Mouse (Mus musculus): Measurements from ENCODE around the gene Dync1li1.
"Not testable (repeated sequence)": the region's sequence is repeated elsewhere in the genome, so short reads cannot be mapped to it uniquely, and the experiment has no call there.

Dync1li1 gene

DNA sequence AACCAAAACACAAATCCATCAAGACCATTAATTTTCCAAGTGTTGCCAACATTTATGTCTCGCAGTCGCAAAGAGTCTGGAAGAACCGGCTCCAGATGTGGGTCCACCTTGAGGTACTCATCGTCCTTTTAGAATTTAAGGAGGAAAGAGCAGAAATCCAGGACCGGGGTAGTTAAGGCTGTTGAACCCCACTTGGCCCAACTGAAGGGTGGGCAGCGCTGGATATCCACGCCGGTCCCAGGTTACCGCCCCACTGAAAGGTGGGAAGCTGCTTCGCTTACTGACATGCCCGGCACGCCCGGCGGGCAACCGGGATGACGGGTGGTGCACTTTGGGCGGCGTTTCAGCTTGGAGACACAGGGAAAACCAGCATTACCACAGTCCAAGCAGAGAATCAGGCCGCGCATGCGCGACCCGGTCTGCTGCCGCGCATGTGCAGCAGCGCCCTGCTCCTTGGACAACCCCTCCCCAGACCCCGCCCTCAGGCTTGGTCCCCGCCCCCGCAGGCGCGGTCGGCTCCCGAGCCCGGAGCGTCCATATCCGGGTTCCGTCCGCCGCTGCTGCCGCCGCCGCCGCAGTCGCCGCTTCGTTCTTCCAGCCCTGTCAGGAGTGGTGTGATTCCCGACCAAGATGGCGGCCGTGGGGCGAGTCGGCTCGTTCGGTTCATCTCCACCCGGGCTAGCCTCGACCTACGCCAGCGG lies at the start of gene Dync1li1:
TSS of gene Dync1li1 (plus strand) at position 539 of the 701 bp plus-strand sequence.
- DNase-seq = peak; percentile 99

DNA sequence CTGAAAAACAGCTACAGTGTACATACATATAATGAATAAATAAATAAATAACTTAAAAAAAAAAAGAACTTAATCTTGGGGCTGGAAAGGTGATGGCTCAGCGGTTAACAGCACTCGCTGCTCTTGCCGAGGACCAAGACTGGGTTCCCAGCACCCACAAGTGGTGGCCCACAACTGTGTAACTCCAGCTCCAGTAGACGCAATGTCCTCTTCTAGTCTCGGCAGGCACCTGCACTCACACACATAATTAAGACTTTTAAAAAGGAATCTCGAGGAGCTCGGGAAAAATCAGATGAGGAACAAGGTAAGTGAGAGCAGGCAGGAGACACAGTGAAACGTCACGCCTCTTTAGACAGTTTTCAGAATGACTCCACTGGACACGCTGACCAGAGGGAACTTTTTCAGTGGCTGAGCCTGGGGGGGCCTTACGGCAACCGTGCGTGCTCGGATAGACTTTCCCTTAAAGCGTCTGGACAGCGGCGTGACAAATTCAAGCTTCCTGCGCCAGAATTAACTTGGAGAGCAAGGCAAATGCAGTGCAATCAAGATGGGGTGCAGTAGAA lies 49.3 kb upstream of the Dync1li1 start:
- DNase-seq = peak; percentile 7

DNA sequence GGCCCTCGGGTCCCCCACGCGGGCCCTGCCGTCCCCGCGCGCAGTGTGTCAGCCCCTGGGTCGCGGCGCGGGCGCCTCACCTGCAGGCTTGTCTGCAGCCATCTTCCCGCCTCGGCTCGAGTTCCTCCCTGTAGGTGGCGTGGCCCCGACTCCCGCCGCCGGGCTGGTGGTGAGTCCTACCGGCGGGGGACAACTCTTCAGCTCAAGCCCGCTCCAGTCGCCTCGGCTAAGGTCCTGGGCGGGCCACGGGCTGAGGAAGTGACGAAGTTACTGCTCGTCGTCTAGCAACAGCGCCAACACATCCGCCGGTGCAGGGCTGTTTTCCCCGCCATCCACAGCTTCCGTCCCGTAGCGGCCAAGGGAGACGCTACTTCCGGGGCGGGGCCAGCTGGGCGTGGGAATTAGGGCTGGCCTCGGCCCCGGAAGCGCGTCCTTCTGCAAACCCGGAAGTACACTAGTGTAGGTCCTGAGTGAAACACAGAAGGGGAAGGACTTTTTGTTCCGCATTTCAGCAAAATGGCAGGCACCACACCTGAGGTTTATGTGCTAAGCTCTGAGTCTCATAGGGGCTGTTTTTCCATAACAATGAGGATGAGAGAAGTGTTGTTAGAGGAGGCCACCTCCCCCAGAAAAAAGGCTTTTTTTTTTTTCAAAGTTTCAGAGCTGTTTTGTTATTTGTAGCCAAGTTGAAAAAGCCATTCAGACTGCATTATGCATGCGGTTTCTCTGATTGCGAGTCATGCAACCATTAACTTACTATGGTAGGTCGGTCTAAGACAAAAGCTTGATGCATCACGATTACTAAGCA lies 48.5 kb upstream of the Dync1li1 start, which contains the start of gene Cnot10:
TSS of gene Cnot10 (minus strand) at position 346 of the 808 bp plus-strand sequence.
- peak; percentile 95 for DNase-seq

DNA sequence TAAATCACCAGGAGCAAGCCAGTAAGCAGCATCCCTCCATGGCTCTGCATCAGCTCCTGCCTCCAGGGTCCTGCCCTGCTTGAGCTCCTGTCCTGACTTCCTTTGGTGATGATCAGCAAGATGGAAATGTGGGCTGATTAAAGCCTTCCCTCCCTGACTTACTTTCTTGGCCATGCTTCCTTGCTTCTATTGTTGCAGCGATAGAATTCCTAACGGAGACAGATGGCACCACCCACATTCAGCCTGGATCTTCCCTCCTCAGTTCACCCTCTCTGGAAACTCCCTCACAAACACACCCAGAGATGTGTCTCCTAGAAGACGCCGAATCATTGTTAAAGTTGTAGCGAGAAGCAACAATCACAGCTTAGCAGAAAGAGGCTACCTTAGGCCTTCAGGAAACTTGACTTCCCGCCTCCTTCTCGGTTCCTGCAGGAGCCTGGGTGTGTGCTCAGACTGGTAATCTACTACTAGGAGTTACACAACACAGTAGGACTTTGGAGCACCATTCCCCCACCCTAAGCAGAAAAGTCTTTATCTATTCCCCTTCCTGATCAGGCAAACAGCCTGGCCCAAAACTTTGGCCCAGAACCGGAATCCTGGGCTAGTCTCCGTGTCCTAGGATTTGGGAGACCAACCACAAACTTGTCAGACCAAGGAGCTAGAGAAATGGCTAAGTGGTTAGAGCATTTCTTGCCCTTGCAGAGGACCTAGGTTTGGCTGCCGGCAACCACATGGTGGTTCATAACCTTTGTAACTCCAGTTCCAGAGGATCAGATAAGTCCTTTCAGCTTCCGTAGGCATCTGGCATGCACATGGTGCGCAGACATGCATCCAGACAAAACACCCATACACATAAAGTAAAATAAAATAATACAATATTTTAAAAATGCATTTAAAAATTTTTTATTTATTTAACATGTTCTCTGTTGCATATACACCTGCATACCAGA lies 41.8 kb upstream of the Dync1li1 start:
- DNase-seq = no peak

DNA sequence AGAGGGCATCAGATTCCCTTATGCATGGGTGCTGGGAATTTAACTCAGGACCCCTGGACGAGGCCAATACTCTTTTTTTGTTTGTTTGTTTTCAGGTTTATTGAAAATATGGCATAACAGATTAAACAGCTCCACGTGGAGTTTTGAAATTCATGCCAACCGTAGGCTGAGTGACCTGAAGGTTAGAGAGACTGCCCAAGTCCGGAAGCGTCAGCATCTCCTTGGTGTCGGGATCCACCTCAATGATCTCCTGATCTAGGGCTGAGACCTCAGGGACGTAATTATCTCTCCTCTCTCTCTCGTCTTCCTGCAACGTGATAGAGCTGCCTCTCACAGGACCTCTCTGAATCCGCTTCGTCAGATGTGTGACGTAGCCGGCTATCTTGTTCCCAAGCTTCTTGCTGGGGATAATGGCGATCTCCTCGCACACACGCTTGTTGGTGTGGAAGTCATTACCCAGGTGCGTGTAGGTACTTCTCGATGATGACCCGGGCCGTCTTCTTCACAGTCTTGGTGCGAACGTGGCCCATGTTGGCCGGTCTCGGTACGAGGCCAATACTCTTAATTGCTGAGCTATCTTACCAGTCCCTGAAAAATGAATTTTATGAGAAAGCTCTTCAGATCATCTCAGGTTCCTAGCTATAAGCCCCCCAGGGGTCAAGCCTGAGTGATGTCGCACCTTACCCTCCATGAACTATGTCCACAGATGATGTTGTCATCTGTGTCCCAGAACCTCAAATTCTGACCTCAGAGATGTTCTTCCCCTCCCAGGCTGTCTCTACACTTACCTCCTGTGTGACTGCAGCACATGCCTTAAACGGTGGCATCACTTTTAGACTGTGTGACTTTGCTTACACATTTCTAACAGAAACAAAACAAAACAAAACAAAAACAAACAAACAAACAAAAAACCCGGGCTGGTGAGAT lies 40.8 kb upstream of the Dync1li1 start:
- no peak for DNase-seq

DNA sequence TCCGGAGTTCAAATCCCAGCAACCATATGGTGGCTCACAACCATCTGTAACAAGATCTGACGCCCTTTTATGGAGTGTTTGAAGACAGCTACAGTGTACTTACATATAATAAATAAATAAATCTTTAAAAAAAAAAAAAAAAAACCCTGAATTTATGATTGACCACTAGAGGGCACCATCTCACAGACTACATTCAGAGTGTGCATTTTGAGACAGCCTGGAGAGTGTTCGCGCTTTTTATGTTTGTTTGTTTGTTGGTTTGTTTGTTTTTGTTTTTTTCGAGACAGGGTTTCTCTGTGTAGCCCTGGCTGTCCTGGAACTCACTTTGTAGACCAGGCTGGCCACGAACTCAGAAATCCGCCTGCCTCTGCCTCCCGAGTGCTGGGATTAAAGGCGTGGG lies 40.1 kb upstream of the Dync1li1 start:
- DNase-seq = not testable (repeated sequence)

DNA sequence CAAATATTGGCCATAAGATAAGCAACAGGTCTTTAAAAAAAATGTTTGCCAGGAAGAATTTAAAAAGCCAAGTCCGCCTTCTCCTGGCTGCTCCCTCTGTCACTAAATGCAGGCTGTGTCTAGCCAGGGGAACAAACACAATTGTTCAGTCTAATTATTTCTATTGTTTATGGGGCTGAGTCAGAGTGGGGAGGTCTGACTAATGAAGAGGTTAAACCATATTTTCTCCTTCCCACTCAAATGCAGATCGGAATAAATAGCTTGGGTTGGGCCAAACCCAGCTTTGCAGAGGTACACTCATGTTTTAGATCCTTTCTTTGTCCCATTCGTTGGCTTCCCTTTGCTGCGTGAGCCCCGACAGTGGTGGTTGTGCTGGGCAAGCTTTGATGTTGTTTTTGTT lies 39.2 kb upstream of the Dync1li1 start:
- DNase-seq = no peak

DNA sequence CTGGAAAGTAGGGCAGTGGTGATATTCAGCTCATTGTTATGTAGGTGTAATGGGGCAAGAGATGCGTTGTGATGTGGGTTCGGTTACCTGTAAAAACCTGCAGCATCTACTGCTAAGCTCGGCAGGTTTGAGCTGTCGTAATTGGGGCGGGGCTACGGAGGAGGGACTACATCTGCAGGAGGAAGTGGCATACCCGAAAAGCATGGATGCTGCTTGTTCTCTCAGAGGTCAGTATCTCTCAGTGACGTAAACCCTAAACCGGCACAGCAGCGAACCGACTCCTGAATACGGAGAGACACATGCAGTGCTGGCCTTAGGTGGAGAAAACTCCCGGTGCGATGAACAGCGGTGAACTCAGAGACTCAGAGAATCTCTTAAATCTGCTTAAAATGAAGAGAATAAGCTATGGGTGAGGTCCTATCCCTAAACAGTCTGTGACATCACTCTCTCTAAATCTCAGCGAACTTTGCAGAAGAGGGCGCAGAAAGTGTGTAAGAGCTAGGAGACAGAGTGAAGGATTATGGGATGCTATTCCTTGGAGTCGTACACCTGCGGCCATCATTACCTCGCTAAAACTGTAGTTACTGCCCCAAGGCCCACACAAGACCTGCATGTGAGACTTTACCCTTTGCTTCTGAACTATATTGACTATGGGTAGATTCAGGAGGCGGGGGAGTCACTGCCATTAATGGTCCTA lies 37.5 kb upstream of the Dync1li1 start:
- no peak for DNase-seq

DNA sequence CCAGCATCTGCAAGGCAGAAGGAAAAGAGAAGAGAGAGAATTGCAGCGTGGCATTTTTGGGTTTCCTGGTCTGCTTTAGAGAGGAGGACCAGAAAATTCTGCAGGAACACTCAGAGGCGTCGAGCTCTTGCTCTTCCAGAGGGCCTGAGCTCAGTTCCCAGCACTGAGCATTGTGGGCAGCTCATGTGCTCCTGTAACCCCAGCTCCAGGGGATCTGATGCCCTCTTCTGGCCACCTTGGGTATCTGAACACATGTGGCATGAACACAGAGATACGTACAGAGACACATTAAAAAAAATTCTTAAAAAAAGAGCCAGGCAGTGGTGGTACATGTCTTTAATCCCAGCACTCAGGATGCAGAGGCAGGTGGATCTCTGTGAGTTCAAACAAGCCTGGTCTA lies 33.2 kb upstream of the Dync1li1 start:
- no peak for DNase-seq

DNA sequence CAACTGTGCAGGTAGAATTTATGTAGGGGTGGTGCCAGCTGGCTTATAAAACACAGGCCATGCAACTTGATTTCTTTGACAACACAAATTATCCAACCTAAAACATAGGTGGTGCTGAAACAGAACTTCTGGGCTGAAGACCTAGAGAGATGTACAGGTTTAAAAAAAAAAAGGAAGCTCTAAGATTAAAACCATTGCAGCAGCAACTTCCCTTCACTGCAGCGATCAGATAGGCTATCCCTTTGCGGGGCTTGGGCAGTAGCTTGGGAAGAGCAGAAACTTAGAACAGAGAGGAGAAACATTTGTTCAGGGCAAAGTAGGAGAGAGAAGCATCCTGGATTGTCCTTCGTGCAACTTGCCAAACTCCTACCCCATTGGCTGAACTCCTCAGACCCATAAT lies 31.9 kb upstream of the Dync1li1 start:
- no peak for DNase-seq

DNA sequence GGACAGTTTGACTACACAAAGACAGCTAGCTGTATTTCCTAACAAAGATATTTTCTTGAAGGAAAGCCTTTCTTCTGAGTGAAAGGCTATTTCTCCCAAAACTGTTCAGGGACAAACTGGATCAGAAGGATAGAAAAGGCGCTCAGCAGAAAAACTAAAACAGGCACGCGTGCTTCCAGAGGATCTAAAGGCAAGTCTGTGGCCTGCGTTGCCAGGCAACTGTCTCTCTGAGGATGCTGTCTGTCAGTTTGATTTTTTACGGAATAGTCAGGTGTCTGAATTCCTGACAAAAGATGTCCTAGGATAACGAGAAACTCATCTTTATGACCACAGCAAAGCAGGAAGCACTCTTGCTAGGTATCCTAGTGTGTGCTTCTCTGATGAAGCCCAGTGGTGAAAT lies 28.1 kb upstream of the Dync1li1 start:
- DNase-seq = no peak

DNA sequence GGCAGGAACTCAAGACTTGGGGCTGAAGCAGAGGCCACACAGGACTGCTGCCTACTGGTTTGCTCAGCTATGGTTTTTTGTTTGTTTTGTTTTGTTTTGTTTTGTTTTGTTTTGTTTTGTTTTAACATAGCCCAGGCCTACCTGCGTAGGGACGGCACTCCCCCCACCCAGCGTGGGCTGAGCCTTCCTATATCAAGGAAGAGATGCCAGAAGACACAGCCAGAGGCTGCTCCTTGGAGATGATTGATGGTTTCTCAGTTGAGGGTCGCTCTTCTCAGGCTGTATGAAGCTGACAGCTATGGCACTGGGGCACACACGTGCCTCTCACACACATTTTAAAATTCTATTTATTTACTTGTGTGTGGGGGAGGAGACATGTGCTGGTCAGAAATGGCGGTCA lies 27.6 kb upstream of the Dync1li1 start:
- no peak for DNase-seq

DNA sequence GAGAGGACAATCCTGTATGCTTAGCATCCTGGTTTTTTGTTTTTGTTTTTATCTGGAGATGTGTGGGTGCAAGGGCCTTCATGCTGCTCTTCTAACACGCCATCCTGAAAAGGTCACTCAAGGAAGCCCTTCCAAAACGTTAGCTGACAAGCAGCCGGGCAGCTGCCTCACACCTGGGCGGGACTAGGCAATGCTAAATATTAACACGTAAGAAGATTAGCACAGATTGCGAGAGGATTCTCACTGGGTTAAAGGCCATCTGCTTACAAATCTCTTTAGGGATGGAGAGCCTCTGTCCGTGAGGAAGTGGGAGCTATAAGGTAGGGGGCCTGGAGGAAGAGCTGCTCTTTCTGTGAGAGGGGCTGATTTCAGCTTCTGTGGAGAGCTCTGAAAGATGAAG lies 26.6 kb upstream of the Dync1li1 start:
- no peak for DNase-seq

DNA sequence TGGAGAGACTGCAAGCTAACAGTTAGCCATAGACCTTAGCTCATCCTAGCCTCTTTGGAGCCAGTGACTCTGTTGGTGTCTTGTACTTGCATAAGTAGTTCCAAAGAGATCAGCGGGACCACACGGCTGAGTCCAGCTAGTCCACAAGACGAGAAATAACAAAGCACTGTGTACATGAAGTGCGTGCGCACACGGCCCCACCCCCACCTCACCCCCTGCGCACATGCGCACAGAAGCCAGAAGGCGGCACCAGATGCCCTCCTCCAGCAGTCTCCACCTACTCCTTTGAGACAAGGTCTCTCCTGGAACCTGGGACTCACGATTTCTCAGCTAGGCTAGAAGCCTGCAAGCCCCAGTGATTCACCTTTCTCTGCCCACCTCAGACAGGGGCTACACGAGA lies 24.8 kb upstream of the Dync1li1 start:
- no peak for DNase-seq

DNA sequence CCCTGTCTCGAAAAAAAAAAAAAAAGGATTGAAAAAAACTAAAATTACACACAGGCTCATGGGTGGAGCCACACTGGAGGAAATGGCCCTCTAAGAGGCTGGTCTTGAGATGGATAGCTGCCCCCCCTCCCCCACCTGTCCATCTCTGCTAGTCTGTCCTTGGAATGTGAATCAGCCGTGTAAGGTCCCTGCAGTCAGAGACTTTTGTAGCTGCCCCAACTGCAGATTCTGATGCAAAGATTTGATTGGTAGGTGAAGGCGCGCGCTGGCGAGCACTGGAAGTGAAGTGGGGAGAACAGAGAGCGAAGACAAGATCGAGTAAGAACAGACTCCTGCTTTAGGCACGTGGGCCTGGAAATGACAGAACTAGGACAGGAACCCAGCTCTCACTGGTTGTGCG lies 21.7 kb upstream of the Dync1li1 start:
- DNase-seq = no peak

DNA sequence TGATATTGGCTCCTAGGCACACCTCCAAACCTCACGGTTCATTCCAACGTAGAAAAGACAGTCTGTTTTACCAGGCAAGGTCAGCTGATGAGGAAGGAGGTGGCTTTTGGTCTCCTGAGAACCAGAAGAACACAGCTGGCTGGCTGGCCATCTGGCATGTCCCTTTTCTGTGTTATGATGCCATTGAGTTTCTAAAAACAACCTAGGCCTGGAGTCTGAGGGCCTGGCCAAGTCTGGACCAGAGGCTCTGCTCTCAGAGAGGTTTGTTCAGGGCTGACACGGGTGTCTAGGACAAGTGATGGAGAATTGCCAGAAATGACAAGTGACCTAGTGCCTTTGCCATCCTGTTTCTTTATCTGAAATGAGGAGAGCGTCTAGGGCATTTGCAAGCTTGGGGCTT lies 20.5 kb upstream of the Dync1li1 start:
- DNase-seq = no peak

DNA sequence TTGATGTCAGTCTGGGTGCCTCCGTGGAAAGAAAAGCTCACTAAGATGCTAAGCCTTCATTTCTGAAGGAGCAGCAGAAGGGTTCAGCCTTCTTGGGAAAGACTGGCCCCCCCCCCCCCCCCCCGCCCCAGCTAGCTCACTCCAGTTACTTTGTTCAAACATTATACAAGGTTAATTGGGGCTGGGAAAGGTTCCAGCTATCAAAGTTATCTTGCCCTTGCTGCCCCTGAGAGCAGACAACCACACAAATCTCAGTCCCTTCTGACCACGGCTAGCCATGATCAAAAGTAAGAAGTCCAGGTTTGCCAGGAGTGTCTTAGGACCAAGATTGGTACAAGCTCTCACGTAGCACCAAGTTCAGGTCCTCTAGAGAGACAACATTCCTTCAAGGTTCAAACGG lies 19.6 kb upstream of the Dync1li1 start:
- no peak for DNase-seq

DNA sequence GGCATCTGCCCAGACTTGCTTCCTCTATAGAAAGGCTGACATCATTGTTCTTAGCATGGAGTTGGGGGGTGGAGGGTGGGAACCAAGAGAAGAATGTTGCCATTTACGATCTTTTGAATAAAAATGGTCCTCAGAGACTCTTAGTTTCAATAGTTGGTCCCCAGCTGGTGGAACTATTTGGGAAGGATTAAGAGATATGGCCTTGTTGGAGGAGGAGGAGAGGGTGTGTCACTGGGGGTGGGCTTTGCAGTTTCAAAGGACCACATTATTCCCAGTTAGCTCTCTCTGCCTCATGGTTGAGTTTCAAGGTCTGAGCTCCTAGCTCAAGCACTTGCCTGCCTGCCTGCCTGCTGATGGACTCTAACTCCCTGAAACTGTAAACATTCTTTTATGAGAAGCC lies 16.6 kb upstream of the Dync1li1 start:
- no peak for DNase-seq

DNA sequence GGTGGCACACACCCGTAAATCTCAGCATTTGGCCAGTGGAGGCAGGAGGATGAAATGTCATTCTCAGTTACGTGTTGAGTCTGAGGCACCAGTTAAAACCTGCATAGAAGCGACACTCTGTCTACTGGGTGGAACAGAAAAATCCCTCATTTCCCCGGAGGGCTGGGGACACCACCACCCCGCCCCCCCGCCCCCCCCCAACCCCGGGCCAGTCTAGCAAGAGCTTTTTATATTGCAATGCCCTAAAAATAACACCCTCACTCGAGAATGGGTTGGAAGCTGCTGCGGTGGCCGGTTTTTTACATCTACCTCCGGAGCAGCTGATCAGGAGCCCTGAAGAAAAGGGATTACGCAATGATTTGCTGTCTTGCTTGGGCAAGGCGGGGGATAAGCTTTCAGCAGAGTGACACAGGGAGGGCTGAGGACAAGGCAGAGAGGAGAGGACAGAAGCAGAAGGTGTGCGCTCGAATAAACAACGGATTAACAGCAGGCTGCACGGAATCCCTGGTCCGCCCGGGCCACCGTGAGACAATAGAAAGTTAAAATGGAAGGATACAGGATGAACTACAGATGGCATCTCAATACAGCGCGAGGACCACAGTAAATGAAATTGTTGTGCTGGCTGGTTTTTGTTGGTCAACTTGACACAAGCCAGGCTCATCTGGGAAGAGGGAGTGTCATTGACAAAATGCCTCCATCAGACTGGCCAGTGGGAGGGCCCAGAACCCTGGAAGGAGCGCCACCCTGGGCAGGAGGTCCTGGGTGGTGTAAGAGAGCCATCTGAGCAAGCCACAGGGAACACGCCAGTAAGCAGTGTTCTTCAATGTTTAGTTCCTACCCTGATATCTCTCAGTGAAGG lies 15.7 kb upstream of the Dync1li1 start:
- peak; percentile 54 for DNase-seq

DNA sequence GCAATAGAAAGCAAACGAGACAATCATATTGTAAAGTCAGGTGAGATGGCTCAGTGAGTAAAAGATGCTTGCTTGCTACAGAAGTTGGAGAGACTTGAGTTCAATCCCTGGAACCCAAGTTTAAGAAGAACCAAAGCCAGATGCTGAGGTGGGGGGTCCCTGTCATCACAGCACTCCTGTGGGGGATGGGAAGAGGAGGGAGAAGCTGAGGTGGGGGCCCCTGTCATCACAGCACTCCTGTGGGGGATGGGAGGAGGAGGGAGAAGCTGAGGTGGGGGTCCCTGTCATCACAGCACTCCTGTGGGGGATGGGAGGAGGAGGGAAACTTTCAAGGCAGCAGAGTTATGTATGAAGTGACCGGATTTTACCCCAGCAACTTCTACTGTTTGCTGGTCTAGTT lies 15.0 kb upstream of the Dync1li1 start:
- DNase-seq = no peak
